Mouse (Mus musculus): Measurements from ENCODE around the gene Gucd1.
A peak's percentile ranks its signal among the peaks of the same experiment; 100 is the strongest.

Gucd1 gene

GRCm38 (mm10) chr10:75320321-75320720 is 197.5 kb downstream of the Gucd1 start:
- DNase-seq (ENCODE audit: low read depth), result peak; percentile 83

GRCm38 (mm10) chr10:75318206-75318605 is 199.6 kb downstream of the Gucd1 start:
- peak; percentile 30 for DNase-seq (ENCODE audit: low read depth)

GRCm38 (mm10) chr10:75316908-75317761 is 200.6 kb downstream of the Gucd1 start:
- peak; percentile 69 for DNase-seq (ENCODE audit: low read depth)

GRCm38 (mm10) chr10:75316872-75316907 is 201.1 kb downstream of the Gucd1 start, which contains the start of gene Adora2a:
TSS of gene Adora2a (plus strand) at chr10:75316877.
- no peak for DNase-seq (ENCODE audit: low read depth)

GRCm38 (mm10) chr10:75316472-75316871 is 201.3 kb downstream of the Gucd1 start:
- peak; percentile 58 for DNase-seq (ENCODE audit: low read depth)

- no peak for DNase-seq (ENCODE audit: low read depth)
These were observed 202.0 kb downstream of the Gucd1 start for GRCm38 (mm10) chr10:75315756-75316155.

GRCm38 (mm10) chr10:75314190-75314980 is 203.4 kb downstream of the Gucd1 start:
- peak; percentile 69 for DNase-seq (ENCODE audit: low read depth)

GRCm38 (mm10) chr10:75312361-75312760 is 205.4 kb downstream of the Gucd1 start:
- peak; percentile 55 for DNase-seq (ENCODE audit: low read depth)

- DNase-seq (ENCODE audit: low read depth), result no peak
These were observed 210.6 kb downstream of the Gucd1 start for GRCm38 (mm10) chr10:75307130-75307529.

GRCm38 (mm10) chr10:75304413-75304812 is 213.4 kb downstream of the Gucd1 start:
- DNase-seq (ENCODE audit: low read depth), result peak; percentile 66

GRCm38 (mm10) chr10:75304049-75304405 is 213.7 kb downstream of the Gucd1 start:
- no peak for DNase-seq (ENCODE audit: low read depth)

GRCm38 (mm10) chr10:75303324-75304048 is 214.3 kb downstream of the Gucd1 start:
- DNase-seq (ENCODE audit: low read depth), result peak; percentile 91

- no peak for DNase-seq (ENCODE audit: low read depth)
These were observed 215.2 kb downstream of the Gucd1 start for GRCm38 (mm10) chr10:75302536-75302935.

- DNase-seq (ENCODE audit: low read depth), result peak; percentile 98
These were observed 215.8 kb downstream of the Gucd1 start for GRCm38 (mm10) chr10:75301937-75302336.

- no peak for DNase-seq (ENCODE audit: low read depth)
These were observed 216.5 kb downstream of the Gucd1 start for GRCm38 (mm10) chr10:75301195-75301806.
